21 mouse cellular contexts compared by ENCODE assay signal in genomic region chr8:128493801-128494200, GRCm38 (mm10).
DNase-seq lines count a peak whose midpoint lies in the region; ATAC-seq lines count a peak whose summit lies in the region.
"Had no signal": no experiment of that assay in that cellular context is flagged by ENCODE, and none has a peak within 500 bp of the region (broad histone marks: within the 10 kb centered on the region; RNA-seq: fewer than 3 reads in every experiment).

No protein-coding gene starts in this region.

- no peak overlapping the region for H3K4me2 ChIP-seq in forebrain, embryonic 14.5 days (ENCODE audit: low read length)
- no peak overlapping the region for H3K4me2 ChIP-seq in midbrain, embryonic 11.5 days
- no peak overlapping the region for H3K4me2 ChIP-seq in midbrain, embryonic 13.5 days (replicated peaks)

- no peak overlapping the region for H3K4me3 ChIP-seq in forebrain, embryonic 14.5 days (ENCODE audit: low read depth, low read length)
- no peak overlapping the region for H3K4me3 ChIP-seq in forebrain, embryonic 10.5 days
- H3K4me3 ChIP-seq in midbrain, embryonic 11.5 days (ENCODE audit: low read depth, low read length), result no peak overlapping the region
- no peak overlapping the region for H3K4me3 ChIP-seq in midbrain, embryonic 13.5 days (replicated peaks)

- DNase-seq in forebrain, embryonic 14.5 days (ENCODE audit: low spot score), result no peak
- DNase-seq in forebrain, embryonic 10.5 days (ENCODE audit: extremely low spot score, low spot score), result no peak
- DNase-seq in heart, adult 11 months, result peak; percentile 65
- DNase-seq in heart, postnatal 10 days, result no peak
- peak; percentile 60 for DNase-seq in midbrain, embryonic 11.5 days (ENCODE audit: low spot score, missing footprints)
- DNase-seq: adrenal gland, adult 2 months; adrenal gland, adult 8-10 months; adrenal gland, postnatal 10 days; adrenal gland, postnatal 14 days; adrenal gland, postnatal 25 days; adrenal gland, postnatal 36 days; B cell, adult 2 months; cerebellum, adult 11 months; cerebellum, adult 11-12 months; cerebellum, adult 18-20 months had no signal

- no peaks in the 10 kb centered on the region for H3K9me3 ChIP-seq in forebrain, embryonic 14.5 days (replicated peaks; ENCODE audit: control insufficient read depth, low read length)
- no peaks in the 10 kb centered on the region for H3K9me3 ChIP-seq in forebrain, embryonic 10.5 days
- H3K9me3 ChIP-seq in midbrain, embryonic 11.5 days (ENCODE audit: control insufficient read depth, low read length), result no peaks in the 10 kb centered on the region
- no peaks in the 10 kb centered on the region for H3K9me3 ChIP-seq in midbrain, embryonic 13.5 days
- H3K9me3 ChIP-seq: G1E had no signal

- H3K27ac ChIP-seq in forebrain, embryonic 14.5 days (ENCODE audit: low read depth, low read length), result 0 out of 2 replicates have a peak overlapping the region, but pooled peaks have one; percentile 14
- H3K27ac ChIP-seq in forebrain, embryonic 10.5 days, result no peak overlapping the region
- no peak overlapping the region for H3K27ac ChIP-seq in midbrain, embryonic 11.5 days (ENCODE audit: low read depth, low read length)
- no peak overlapping the region for H3K27ac ChIP-seq in midbrain, embryonic 13.5 days

- H3K27me3 ChIP-seq in forebrain, embryonic 14.5 days (replicated peaks; ENCODE audit: control insufficient read depth, insufficient read depth, low read length), result no peaks in the 10 kb centered on the region
- H3K27me3 ChIP-seq in forebrain, embryonic 10.5 days (ENCODE audit: poor library complexity, severe bottlenecking), result peaks cover 41% of the 10 kb centered on the region
- no peaks in the 10 kb centered on the region for H3K27me3 ChIP-seq in midbrain, embryonic 11.5 days (ENCODE audit: control insufficient read depth, insufficient read depth, low read length)
- no peaks in the 10 kb centered on the region for H3K27me3 ChIP-seq in midbrain, embryonic 13.5 days
- H3K27me3 ChIP-seq: CH12.LX, Patski had no signal

- no peak overlapping the region for H3K9ac ChIP-seq in forebrain, embryonic 14.5 days (ENCODE audit: low read length)
- H3K9ac ChIP-seq in midbrain, embryonic 11.5 days (ENCODE audit: low read length), result no peak overlapping the region
- H3K9ac ChIP-seq in midbrain, embryonic 13.5 days (replicated peaks), result no peak overlapping the region

- H3K36me3 ChIP-seq in forebrain, embryonic 14.5 days (ENCODE audit: control insufficient read depth, insufficient read depth, low read length), result peaks cover 23% of the 10 kb centered on the region
- no peaks in the 10 kb centered on the region for H3K36me3 ChIP-seq in forebrain, embryonic 10.5 days (replicated peaks)
- no peaks in the 10 kb centered on the region for H3K36me3 ChIP-seq in midbrain, embryonic 11.5 days (ENCODE audit: control insufficient read depth, insufficient read depth, low read length)
- H3K36me3 ChIP-seq in midbrain, embryonic 13.5 days, result peaks cover 11% of the 10 kb centered on the region
- H3K36me3 ChIP-seq: G1E had no signal

- no peak for ATAC-seq in forebrain, embryonic 14.5 days
- no peak for ATAC-seq in midbrain, embryonic 11.5 days (ENCODE audit: low FRiP score)
- ATAC-seq in midbrain, embryonic 13.5 days, result no peak
- ATAC-seq: activated CD4-positive, CD25-positive, alpha-beta regulatory T cell, adult 4 months; CD4-positive, CD25-positive, alpha-beta regulatory T cell, adult 4 months; Patski had no signal

- 77% methylated on average over 3 of the region's 3 CpGs for WGBS in forebrain, embryonic 14.5 days
- 97% methylated on average over 3 of the region's 3 CpGs for WGBS in forebrain, embryonic 10.5 days
- 93% methylated on average over 3 of the region's 3 CpGs for WGBS in midbrain, embryonic 11.5 days
- 90% methylated on average over 3 of the region's 3 CpGs for WGBS in midbrain, embryonic 13.5 days

- no peaks in the 10 kb centered on the region; the same call in 1 of the 2 replicates for H3K4me1 ChIP-seq in forebrain, embryonic 14.5 days (ENCODE audit: control insufficient read depth, insufficient read depth, low read length)
- peaks cover 39% of the 10 kb centered on the region for H3K4me1 ChIP-seq in forebrain, embryonic 10.5 days
- no peaks in the 10 kb centered on the region; the same call in 1 of the 2 replicates for H3K4me1 ChIP-seq in midbrain, embryonic 11.5 days (ENCODE audit: control insufficient read depth, insufficient read depth, low read length)
- no peaks in the 10 kb centered on the region for H3K4me1 ChIP-seq in midbrain, embryonic 13.5 days (replicated peaks)

- intact Hi-C loops in heart, postnatal 10 days (cut with DNase I), result loop anchor here (5.0 to 10.0 kb wide), 6 partner anchors 232 to 1302 kb away; no protein-coding TSS in a partner anchor

Comparison
In these comparisons a context has a peak if more than half of its experiments do, and no peak if none do; other contexts are left out.
1. DNase-seq: peak in heart, adult 11 months (single experiment) and midbrain, embryonic 11.5 days (single experiment); none in forebrain, embryonic 14.5 days (single experiment), forebrain, embryonic 10.5 days (single experiment) and heart, postnatal 10 days (0 of 2).